ENCODE assay signal across 8 mouse cellular contexts in the genomic region with DNA sequence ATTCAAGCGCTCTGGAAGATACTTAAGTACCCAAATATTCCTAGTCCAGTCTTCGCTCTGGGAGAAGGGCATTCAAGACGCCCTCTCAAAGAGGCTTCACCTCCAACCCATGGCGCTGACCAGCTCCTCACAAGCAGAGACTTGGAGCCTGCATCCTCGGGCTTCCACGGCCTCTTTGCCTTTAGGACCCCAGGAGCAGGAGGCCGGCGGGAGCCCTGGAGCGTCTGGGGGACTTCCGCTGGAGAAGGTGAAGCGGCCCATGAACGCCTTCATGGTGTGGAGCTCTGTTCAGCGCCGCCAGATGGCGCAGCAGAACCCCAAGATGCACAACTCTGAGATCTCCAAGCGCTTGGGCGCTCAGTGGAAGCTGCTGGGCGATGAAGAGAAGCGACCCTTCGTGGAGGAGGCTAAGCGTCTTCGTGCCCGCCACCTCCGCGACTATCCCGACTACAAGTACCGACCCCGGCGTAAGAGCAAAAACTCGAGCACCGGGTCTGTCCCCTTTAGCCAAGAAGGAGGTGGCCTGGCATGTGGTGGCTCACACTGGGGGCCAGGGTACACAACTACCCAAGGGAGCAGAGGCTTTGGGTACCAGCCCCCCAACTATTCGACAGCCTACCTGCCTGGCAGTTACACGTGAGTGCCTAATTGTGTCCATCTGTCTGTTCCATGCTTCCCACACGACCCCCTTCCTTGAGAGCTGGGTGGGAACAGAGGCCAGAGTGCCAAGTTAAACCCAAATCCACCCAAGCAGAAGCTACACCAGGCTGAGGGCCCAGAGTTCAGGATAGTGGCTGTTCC. TPM values are rescaled to one million over a fixed set of nuclear protein-coding genes. Genes with fewer than 3 reads are reported as not detected.
A peak's percentile ranks its signal among the peaks of the same experiment; 100 is the strongest.
DNase-seq lines count a peak whose midpoint lies in the region; ATAC-seq and TF ChIP-seq lines count a peak whose summit lies in the region.

A gene (plus strand): TSS at position 51 of the 801 bp plus-strand sequence.

- H3K27me3 ChIP-seq in intestine, embryonic 15.5 days (replicated peaks), result no peaks in the 10 kb centered on the region
- H3K27me3 ChIP-seq in limb, embryonic 15.5 days, result no peaks in the 10 kb centered on the region
- no peaks in the 10 kb centered on the region for H3K27me3 ChIP-seq in midbrain, embryonic 15.5 days (replicated peaks)
- H3K27me3 ChIP-seq in stomach, postnatal 0 days (ENCODE audit: control insufficient read depth, insufficient read depth, low read length), result no peaks in the 10 kb centered on the region

- H3K4me2 ChIP-seq in intestine, embryonic 15.5 days (replicated peaks), result peak within 1 kb of the TSS; percentile 22; the same call in 1 of the 2 replicates
- H3K4me2 ChIP-seq in limb, embryonic 15.5 days, result peak within 1 kb of the TSS; percentile 19
- no peak within 1 kb of the TSS for H3K4me2 ChIP-seq in midbrain, embryonic 15.5 days
- peak within 1 kb of the TSS; percentile 48 for H3K4me2 ChIP-seq in stomach, postnatal 0 days (replicated peaks; ENCODE audit: low read depth)

- H3K9me3 ChIP-seq in intestine, embryonic 15.5 days, result no peaks in the 10 kb centered on the region
- H3K9me3 ChIP-seq in limb, embryonic 15.5 days, result no peaks in the 10 kb centered on the region
- no peaks in the 10 kb centered on the region for H3K9me3 ChIP-seq in midbrain, embryonic 15.5 days
- H3K9me3 ChIP-seq in stomach, postnatal 0 days (ENCODE audit: control insufficient read depth, low read length), result no peaks in the 10 kb centered on the region

- peaks cover 43% of the 10 kb centered on the region for H3K36me3 ChIP-seq in intestine, embryonic 15.5 days
- H3K36me3 ChIP-seq in limb, embryonic 15.5 days, result peaks cover 70% of the 10 kb centered on the region
- peaks cover 44% of the 10 kb centered on the region for H3K36me3 ChIP-seq in midbrain, embryonic 15.5 days (replicated peaks)
- peaks cover 35% of the 10 kb centered on the region for H3K36me3 ChIP-seq in stomach, postnatal 0 days (ENCODE audit: control insufficient read depth, insufficient read depth, low read length)

- TF ChIP-seq EP300 in stomach, postnatal 0 days (optimal IDR thresholded peaks at IDR 0.05), result no peak

- 27% methylated on average over 34 of the region's 34 CpGs for WGBS in intestine, embryonic 15.5 days
- 19% methylated on average over 34 of the region's 34 CpGs for WGBS in limb, embryonic 15.5 days
- WGBS in midbrain, embryonic 15.5 days, result 23% methylated on average over 34 of the region's 34 CpGs
- WGBS in stomach, postnatal 0 days, result 20% methylated on average over 34 of the region's 34 CpGs

- H3K9ac ChIP-seq in intestine, embryonic 15.5 days, result 0 out of 2 replicates have a peak within 1 kb of the TSS, but pooled peaks have one; percentile 13
- 0 out of 2 replicates have a peak within 1 kb of the TSS, but pooled peaks have one; percentile 21 for H3K9ac ChIP-seq in limb, embryonic 15.5 days
- H3K9ac ChIP-seq in midbrain, embryonic 15.5 days, result no peak within 1 kb of the TSS
- H3K9ac ChIP-seq in stomach, postnatal 0 days (ENCODE audit: low read length), result peak within 1 kb of the TSS; percentile 47

- no peaks in the 10 kb centered on the region for H3K4me1 ChIP-seq in cortical plate, adult 2 months (ENCODE audit: control insufficient read depth, insufficient read depth, low read length)
- H3K4me1 ChIP-seq in intestine, embryonic 15.5 days (replicated peaks), result peaks cover 12% of the 10 kb centered on the region
- peaks cover 37% of the 10 kb centered on the region for H3K4me1 ChIP-seq in limb, embryonic 15.5 days
- H3K4me1 ChIP-seq in midbrain, embryonic 15.5 days, result peaks cover 13% of the 10 kb centered on the region
- H3K4me1 ChIP-seq in stomach, postnatal 0 days (replicated peaks; ENCODE audit: control insufficient read depth, insufficient read depth), result no peaks in the 10 kb centered on the region

- peak; percentile 29 for DNase-seq in spleen, adult 12 weeks (ENCODE audit: low spot score)
- DNase-seq in spleen, adult 18-20 months, result no peak
- DNase-seq in gastrocnemius, postnatal 25 days, result peak; percentile 50
- peak; percentile 76 for DNase-seq in stomach, postnatal 0 days (ENCODE audit: low spot score)

- TF ChIP-seq CTCF in cortical plate, adult 2 months (IDR thresholded peaks at IDR 0.05; ENCODE audit: extremely low read depth, insufficient read depth, low read length), result peak; percentile 65
- TF ChIP-seq CTCF in stomach, postnatal 0 days (IDR thresholded peaks at IDR 0.05; ENCODE audit: low read depth), result peak; percentile 89

- peak; percentile 82 for ATAC-seq in intestine, embryonic 15.5 days
- peak; percentile 31; the same call in 1 of the 2 replicates for ATAC-seq in limb, embryonic 15.5 days (ENCODE audit: insufficient number of reproducible peaks, low FRiP score, low TSS enrichment, low read depth)
- peak; percentile 57; the same call in 1 of the 2 replicates for ATAC-seq in midbrain, embryonic 15.5 days (replicated peaks)
- ATAC-seq in stomach, postnatal 0 days (ENCODE audit: low FRiP score, low TSS enrichment), result peak; percentile 66

- TF ChIP-seq POLR2A in cortical plate, adult 2 months (IDR thresholded peaks at IDR 0.05; ENCODE audit: extremely low read depth, insufficient read depth, low read length), result no peak

- no peak within 1 kb of the TSS for H3K4me3 ChIP-seq in cortical plate, adult 2 months (ENCODE audit: insufficient read depth, low read length)
- peak within 1 kb of the TSS; percentile 3; the same call in 1 of the 2 replicates for H3K4me3 ChIP-seq in intestine, embryonic 15.5 days (replicated peaks)
- H3K4me3 ChIP-seq in limb, embryonic 15.5 days, result no peak within 1 kb of the TSS
- no peak within 1 kb of the TSS for H3K4me3 ChIP-seq in midbrain, embryonic 15.5 days
- peak within 1 kb of the TSS; percentile 27 for H3K4me3 ChIP-seq in stomach, postnatal 0 days (ENCODE audit: low read depth, low read length)

- no peak within 1 kb of the TSS for H3K27ac ChIP-seq in cortical plate, adult 2 months (ENCODE audit: insufficient read depth, low read length)
- H3K27ac ChIP-seq in intestine, embryonic 15.5 days, result peak within 1 kb of the TSS; percentile 51
- H3K27ac ChIP-seq in limb, embryonic 15.5 days, result peak within 1 kb of the TSS; percentile 77
- H3K27ac ChIP-seq in midbrain, embryonic 15.5 days, result no peak within 1 kb of the TSS
- H3K27ac ChIP-seq in stomach, postnatal 0 days (replicated peaks), result peak within 1 kb of the TSS; percentile 86

RNA-seq across cellular contexts. Expression of the gene that starts here (rescaled TPM):
- 0.25 and 0.28 TPM in 2 replicates for polyA plus RNA-seq in cortical plate, adult 2 months (2012; rRNA removed)
- not detected for total RNA-seq in gastrocnemius, postnatal 25 days (2021)
- 0.20 TPM in 1 of 2 replicates, not detected in the other for polyA plus RNA-seq in intestine, embryonic 15.5 days (2015; fragmentation: Nextera tagmentation; extraction: Ambion mirVana)
- polyA plus RNA-seq in limb, embryonic 15.5 days (2015; fragmentation: Nextera tagmentation; extraction: Ambion mirVana), result 3.2 and 4.8 TPM in 2 replicates
- polyA plus RNA-seq in midbrain, embryonic 15.5 days (2015; fragmentation: Nextera tagmentation; extraction: Ambion mirVana), result 0.20 TPM in 1 of 2 replicates, not detected in the other
- 7.7 and 7.9 TPM in 2 replicates for polyA plus RNA-seq in stomach, postnatal 0 days (2015; fragmentation: Nextera tagmentation; extraction: Ambion mirVana)

Comparison
In these comparisons a context has a peak if more than half of its experiments do, and no peak if none do; other contexts are left out.
1. DNase-seq: peak in spleen, adult 12 weeks (single experiment) and stomach, postnatal 0 days (single experiment); none in spleen, adult 18-20 months (0 of 2).
2. Peak in DNase-seq in gastrocnemius, postnatal 25 days; RNA of the gene not detected or under 1 TPM.
3. Peak in ATAC-seq, H3K4me3 ChIP-seq, H3K27ac ChIP-seq, H3K9ac ChIP-seq and H3K4me2 ChIP-seq in intestine, embryonic 15.5 days; RNA of the gene not detected or under 1 TPM.
4. Peak in ATAC-seq in midbrain, embryonic 15.5 days; RNA of the gene not detected or under 1 TPM.
5. H3K27ac ChIP-seq: peak in limb, embryonic 15.5 days (single experiment) and stomach, postnatal 0 days (single experiment); none in cortical plate, adult 2 months (single experiment) and midbrain, embryonic 15.5 days (single experiment).
6. ATAC-seq: peak in every context shown above with its lines; median percentile 82 in intestine, embryonic 15.5 days; 66 in stomach, postnatal 0 days; 57 in midbrain, embryonic 15.5 days; 31 in limb, embryonic 15.5 days.